Mouse (Mus musculus) left cerebral cortex, postnatal 36 days (tissue): ENCODE results near the gene Cx3cr1. TPM values are rescaled to one million over a fixed set of nuclear protein-coding genes. Genes with fewer than 3 reads are reported as not detected.

Experiments used
- DNase-seq, 2 experiments: peaks; one replicate each; pipeline ENCODE4 v3.0.0; 2021 to 2022; ENCODE audit warnings: low spot score in 2 of 2, mixed read lengths in 1 of 2
- intact Hi-C: fragments of 180-260 bp; cut with DNase I; formaldehyde crosslinking; loops from one replicate; pipeline ENCODE4 v1.15.1; 2025
- total RNA-seq, 2 experiments: library from RNA; stranded (reverse); gene quantifications; 2 replicates each; pipeline ENCODE4 v1.2.3; 2021

The Cx3cr1 gene
- total RNA-seq, 2 experiments from 2014 or later, result 30.9 to 32.8 TPM

- no peak for DNase-seq
- intact Hi-C loops, result no loop called here
These were observed 146.2 kb downstream of the Cx3cr1 start for GRCm38 (mm10) chr9:119923462-119923861.

- intact Hi-C loops, result no loop called here
- no peak for DNase-seq
These were observed 149.8 kb downstream of the Cx3cr1 start for GRCm38 (mm10) chr9:119919858-119920257.

GRCm38 (mm10) chr9:119913087-119913838 lies 156.4 kb downstream of the Cx3cr1 start:
- DNase-seq, result no peak
- intact Hi-C loops, result no loop called here

GRCm38 (mm10) chr9:119909931-119910330 lies 159.7 kb downstream of the Cx3cr1 start:
- intact Hi-C loops, result no loop called here
- no peak for DNase-seq

GRCm38 (mm10) chr9:119908708-119909107 lies 161.0 kb downstream of the Cx3cr1 start:
- intact Hi-C loops, result no loop called here
- no peak for DNase-seq

- intact Hi-C loops, result no loop called here
- peak in 1 of 2 experiments; percentile 45 for DNase-seq
These were observed 167.1 kb downstream of the Cx3cr1 start for GRCm38 (mm10) chr9:119902410-119903151.

- DNase-seq, result no peak
- intact Hi-C loops, result loop anchor here (10.0 kb wide), 2 partner anchors 255 to 315 kb away; no protein-coding TSS in a partner anchor
These were observed 170.2 kb downstream of the Cx3cr1 start for GRCm38 (mm10) chr9:119899446-119899845.

GRCm38 (mm10) chr9:119895040-119895721 lies 174.5 kb downstream of the Cx3cr1 start:
- intact Hi-C loops, result loop anchor here (10.0 kb wide), 2 partner anchors 250 to 310 kb away; no protein-coding TSS in a partner anchor
- peak in 1 of 2 experiments; percentile 50 for DNase-seq

- intact Hi-C loops, result loop anchor here (10.0 kb wide), 2 partner anchors 250 to 310 kb away; no protein-coding TSS in a partner anchor
- DNase-seq, result peak; percentile 94 to 97
These were observed 175.2 kb downstream of the Cx3cr1 start, which contains the start of gene Wdr48 for GRCm38 (mm10) chr9:119894339-119895009. Wdr48 (plus strand) TSS chr9:119894878.

GRCm38 (mm10) chr9:119893881-119894280 lies 175.8 kb downstream of the Cx3cr1 start:
- DNase-seq, result no peak
- intact Hi-C loops, result loop anchor here (10.0 kb wide), 2 partner anchors 249 to 309 kb away; no protein-coding TSS in a partner anchor

GRCm38 (mm10) chr9:119890692-119891091 lies 179.0 kb downstream of the Cx3cr1 start:
- intact Hi-C loops, result loop anchor here (1.0 to 10.0 kb wide), 3 partner anchors 246 to 431 kb away; no protein-coding TSS in a partner anchor
- no peak for DNase-seq

- intact Hi-C loops, result no loop called here
- no peak for DNase-seq
These were observed 180.2 kb downstream of the Cx3cr1 start for GRCm38 (mm10) chr9:119889446-119889845.

GRCm38 (mm10) chr9:119888843-119889246 lies 180.8 kb downstream of the Cx3cr1 start:
- DNase-seq, result no peak
- intact Hi-C loops, result no loop called here

GRCm38 (mm10) chr9:119887144-119887901 lies 182.4 kb downstream of the Cx3cr1 start:
- DNase-seq, result no peak
- intact Hi-C loops, result no loop called here

- intact Hi-C loops, result no loop called here
- no peak for DNase-seq
These were observed 215.5 kb downstream of the Cx3cr1 start for GRCm38 (mm10) chr9:119854170-119854569.

- DNase-seq, result no peak
- intact Hi-C loops, result no loop called here
These were observed 216.4 kb downstream of the Cx3cr1 start for GRCm38 (mm10) chr9:119853071-119853846.

- no peak for DNase-seq
- intact Hi-C loops, result no loop called here
These were observed 217.2 kb downstream of the Cx3cr1 start for GRCm38 (mm10) chr9:119852347-119853030.
